In genomic region chr7:4671956-4672355, GRCm38 (mm10) we compare ENCODE assay signal across 11 mouse cellular contexts. TPM values are rescaled to one million over a fixed set of nuclear protein-coding genes. Genes with fewer than 3 reads are reported as not detected.
DNase-seq lines count a peak whose midpoint lies in the region; ATAC-seq and TF ChIP-seq lines count a peak whose summit lies in the region.
"Had no signal": no experiment of that assay in that cellular context is flagged by ENCODE, and none has a peak within 500 bp of the region (broad histone marks: within the 10 kb centered on the region; RNA-seq: fewer than 3 reads in every experiment).

No protein-coding gene starts in this region.

- peaks cover 29% of the 10 kb centered on the region for H3K36me3 ChIP-seq in heart, embryonic 15.5 days
- peaks cover 55% of the 10 kb centered on the region for H3K36me3 ChIP-seq in kidney, embryonic 14.5 days (ENCODE audit: control insufficient read depth, insufficient read depth, low read length)
- peaks cover 71% of the 10 kb centered on the region for H3K36me3 ChIP-seq in forebrain, embryonic 14.5 days (ENCODE audit: control insufficient read depth, insufficient read depth, low read length)

- TF ChIP-seq CTCF in left cerebral cortex, adult 2 months (IDR thresholded peaks at IDR 0.05) = no peak

- peak overlapping the region; percentile 74 for H3K27ac ChIP-seq in heart, embryonic 15.5 days
- no peak overlapping the region for H3K27ac ChIP-seq in kidney, embryonic 14.5 days (ENCODE audit: low read depth, low read length)
- H3K27ac ChIP-seq in left cerebral cortex, adult 2 months = no peak overlapping the region
- H3K27ac ChIP-seq in forebrain, embryonic 14.5 days (ENCODE audit: low read depth, low read length) = no peak overlapping the region

- no peak overlapping the region for H3K9ac ChIP-seq in heart, embryonic 15.5 days
- H3K9ac ChIP-seq in kidney, embryonic 14.5 days (ENCODE audit: low read depth, low read length) = no peak overlapping the region
- no peak overlapping the region for H3K9ac ChIP-seq in forebrain, embryonic 14.5 days (ENCODE audit: low read length)

- no peak overlapping the region for H3K4me2 ChIP-seq in heart, embryonic 15.5 days
- H3K4me2 ChIP-seq in kidney, embryonic 14.5 days (replicated peaks; ENCODE audit: low read depth, low read length) = no peak overlapping the region
- no peak overlapping the region for H3K4me2 ChIP-seq in forebrain, embryonic 14.5 days (ENCODE audit: low read length)

- H3K27me3 ChIP-seq in heart, embryonic 15.5 days = no peaks in the 10 kb centered on the region
- H3K27me3 ChIP-seq in kidney, embryonic 14.5 days (ENCODE audit: control insufficient read depth, insufficient read depth, low read length) = no peaks in the 10 kb centered on the region
- H3K27me3 ChIP-seq in forebrain, embryonic 14.5 days (replicated peaks; ENCODE audit: control insufficient read depth, insufficient read depth, low read length) = no peaks in the 10 kb centered on the region

- ATAC-seq in heart, embryonic 15.5 days (replicated peaks; ENCODE audit: insufficient number of reproducible peaks, insufficient read depth, low FRiP score, low read depth) = peak; percentile 74; the same call in 1 of the 2 replicates
- 0 out of 2 replicates have a peak, but pooled peaks have one; percentile 70 for ATAC-seq in kidney, embryonic 14.5 days (ENCODE audit: low FRiP score, low TSS enrichment)
- no peak for ATAC-seq in megakaryocyte-erythroid progenitor cell, adult 5-6 weeks (replicated peaks; ENCODE audit: low FRiP score, low TSS enrichment, poor library complexity, severe bottlenecking)
- ATAC-seq in forebrain, embryonic 14.5 days = no peak

- no peaks in the 10 kb centered on the region for H3K9me3 ChIP-seq in heart, embryonic 15.5 days (replicated peaks)
- no peaks in the 10 kb centered on the region for H3K9me3 ChIP-seq in kidney, embryonic 14.5 days (ENCODE audit: control insufficient read depth, low read length)
- no peaks in the 10 kb centered on the region for H3K9me3 ChIP-seq in forebrain, embryonic 14.5 days (replicated peaks; ENCODE audit: control insufficient read depth, low read length)

- DNase-seq in heart, postnatal 14 days = no peak
- peak; percentile 63 for DNase-seq in adrenal gland, adult 8-10 months
- DNase-seq in lung, postnatal 10 days = peak; percentile 32
- DNase-seq in left cerebral cortex, adult 2 months (ENCODE audit: extremely low spot score in 1 of 2, low spot score in 2 of 2) = no peak
- DNase-seq in forebrain, embryonic 14.5 days (ENCODE audit: low spot score) = no peak

- peaks cover 8% of the 10 kb centered on the region for H3K4me1 ChIP-seq in heart, embryonic 15.5 days (replicated peaks)
- no peaks in the 10 kb centered on the region for H3K4me1 ChIP-seq in kidney, embryonic 14.5 days (ENCODE audit: control insufficient read depth, insufficient read depth, low read length)
- H3K4me1 ChIP-seq in forebrain, embryonic 14.5 days (ENCODE audit: control insufficient read depth, insufficient read depth, low read length) = no peaks in the 10 kb centered on the region

- 68% methylated on average over 4 of the region's 4 CpGs for WGBS in heart, embryonic 15.5 days
- 75% methylated on average over 4 of the region's 4 CpGs for WGBS in kidney, embryonic 14.5 days
- 85% methylated on average over 4 of the region's 4 CpGs for WGBS in forebrain, embryonic 14.5 days

- intact Hi-C loops in heart, postnatal 14 days (cut with DNase I) = no loop called here
- intact Hi-C loops in left cerebral cortex, adult 2 months (cut with DNase I) = no loop called here

- H3K4me3 ChIP-seq in heart, embryonic 15.5 days = no peak overlapping the region
- H3K4me3 ChIP-seq in kidney, embryonic 14.5 days (ENCODE audit: low read length) = no peak overlapping the region
- H3K4me3 ChIP-seq in left cerebral cortex, adult 2 months = no peak overlapping the region
- no peak overlapping the region for H3K4me3 ChIP-seq in forebrain, embryonic 14.5 days (ENCODE audit: low read depth, low read length)

RNA-seq across cellular contexts. Expression of gene Hspbp1, which starts 12.9 kb away (rescaled TPM):
- 71.7 and 81.2 TPM in 2 replicates for polyA plus RNA-seq in heart, embryonic 15.5 days (2015; fragmentation: Nextera tagmentation; extraction: Ambion mirVana)
- 10 to 100 TPM; 29.2 to 33.7 TPM for total RNA-seq in heart, postnatal 14 days (2021)
- 10 to 100 TPM; 43.1 to 66.5 (median 50.5) TPM for total RNA-seq in adrenal gland, adult 8-10 months (2022)
- 113 and 140 TPM in 2 replicates for polyA plus RNA-seq in kidney, embryonic 14.5 days (2014; fragmentation: Nextera tagmentation; extraction: Ambion mirVana)
- 69.0 and 77.0 TPM in 2 replicates for total RNA-seq in megakaryocyte-erythroid progenitor cell, adult 5-6 weeks (2014; fragmentation: Nextera tagmentation)
- total RNA-seq in megakaryocyte-erythroid progenitor cell, adult 5-6 weeks (2017) = 44.9 and 47.4 TPM in 2 replicates
- total RNA-seq in left cerebral cortex, adult 2 months (2021) = 100 to 1,000 TPM in 1 of 2 experiments, 10 to 100 TPM in 1; 99.9 to 102 TPM
- 141 and 156 TPM in 2 replicates for polyA plus RNA-seq in forebrain, embryonic 14.5 days (2014; fragmentation: Nextera tagmentation; extraction: Ambion mirVana)

RNA-seq across cellular contexts. Expression of gene Ppp6r1, which starts 13.1 kb away (rescaled TPM):
- polyA plus RNA-seq in heart, embryonic 15.5 days (2015; fragmentation: Nextera tagmentation; extraction: Ambion mirVana) = 6.2 and 8.2 TPM in 2 replicates
- 10 to 100 TPM; 73.7 to 78.8 TPM for total RNA-seq in heart, postnatal 14 days (2021)
- 100 to 1,000 TPM in 1 of 4 experiments, 10 to 100 TPM in 3; 97.9 to 103 (median 98.5) TPM for total RNA-seq in adrenal gland, adult 8-10 months (2022)
- 8.3 and 10.2 TPM in 2 replicates for polyA plus RNA-seq in kidney, embryonic 14.5 days (2014; fragmentation: Nextera tagmentation; extraction: Ambion mirVana)
- total RNA-seq in megakaryocyte-erythroid progenitor cell, adult 5-6 weeks (2014; fragmentation: Nextera tagmentation) = 81.4 and 118 TPM in 2 replicates
- total RNA-seq in megakaryocyte-erythroid progenitor cell, adult 5-6 weeks (2017) = 82.5 and 90.9 TPM in 2 replicates
- total RNA-seq in left cerebral cortex, adult 2 months (2021) = 100 to 1,000 TPM; 144 to 151 TPM
- polyA plus RNA-seq in forebrain, embryonic 14.5 days (2014; fragmentation: Nextera tagmentation; extraction: Ambion mirVana) = 4.4 and 5.3 TPM in 2 replicates

RNA-seq across cellular contexts. Expression of gene Brsk1, which starts 18.4 kb away (rescaled TPM):
- 0.79 TPM in 2 replicates for polyA plus RNA-seq in heart, embryonic 15.5 days (2015; fragmentation: Nextera tagmentation; extraction: Ambion mirVana)
- 1 to 10 TPM; 1.6 to 1.8 TPM for total RNA-seq in heart, postnatal 14 days (2021)
- total RNA-seq in adrenal gland, adult 8-10 months (2022) = 1 to 10 TPM; 4.2 to 8.0 (median 7.4) TPM
- 1.9 and 3.0 TPM in 2 replicates for polyA plus RNA-seq in kidney, embryonic 14.5 days (2014; fragmentation: Nextera tagmentation; extraction: Ambion mirVana)
- total RNA-seq in megakaryocyte-erythroid progenitor cell, adult 5-6 weeks (2014; fragmentation: Nextera tagmentation) = not detected in 2 replicates
- not detected in 2 replicates for total RNA-seq in megakaryocyte-erythroid progenitor cell, adult 5-6 weeks (2017)
- 100 to 1,000 TPM; 425 to 440 TPM for total RNA-seq in left cerebral cortex, adult 2 months (2021)
- polyA plus RNA-seq in forebrain, embryonic 14.5 days (2014; fragmentation: Nextera tagmentation; extraction: Ambion mirVana) = 7.9 and 8.0 TPM in 2 replicates
- total RNA-seq: neutrophil, adult 5-6 weeks had no signal

RNA-seq across cellular contexts. Expression of gene Tmem86b, which starts 40.7 kb away (rescaled TPM):
- 1.5 and 1.6 TPM in 2 replicates for polyA plus RNA-seq in heart, embryonic 15.5 days (2015; fragmentation: Nextera tagmentation; extraction: Ambion mirVana)
- 1 to 10 TPM; 6.8 to 7.4 TPM for total RNA-seq in heart, postnatal 14 days (2021)
- total RNA-seq in adrenal gland, adult 8-10 months (2022) = 10 to 100 TPM in 2 of 4 experiments, 1 to 10 TPM in 2; 6.6 to 14.2 (median 9.5) TPM
- polyA plus RNA-seq in kidney, embryonic 14.5 days (2014; fragmentation: Nextera tagmentation; extraction: Ambion mirVana) = 1.0 and 1.4 TPM in 2 replicates
- total RNA-seq in megakaryocyte-erythroid progenitor cell, adult 5-6 weeks (2014; fragmentation: Nextera tagmentation) = 17.6 and 19.4 TPM in 2 replicates
- 7.7 and 15.6 TPM in 2 replicates for total RNA-seq in megakaryocyte-erythroid progenitor cell, adult 5-6 weeks (2017)
- 10 to 100 TPM; 15.4 to 20.8 TPM for total RNA-seq in left cerebral cortex, adult 2 months (2021)
- polyA plus RNA-seq in forebrain, embryonic 14.5 days (2014; fragmentation: Nextera tagmentation; extraction: Ambion mirVana) = 2.4 and 2.6 TPM in 2 replicates

RNA-seq across cellular contexts. Expression of gene Tmem150b, which starts 53.1 kb away (rescaled TPM):
- 0.11 TPM in 1 of 2 replicates, not detected in the other for polyA plus RNA-seq in heart, embryonic 15.5 days (2015; fragmentation: Nextera tagmentation; extraction: Ambion mirVana)
- total RNA-seq in heart, postnatal 14 days (2021) = not detected
- total RNA-seq in adrenal gland, adult 8-10 months (2022) = 1 to 10 TPM in 1 of 4 experiments, under 1 TPM in 3; 0.49 to 1.1 (median 0.73) TPM
- 0.14 TPM in 1 of 2 replicates, not detected in the other for polyA plus RNA-seq in kidney, embryonic 14.5 days (2014; fragmentation: Nextera tagmentation; extraction: Ambion mirVana)
- total RNA-seq in megakaryocyte-erythroid progenitor cell, adult 5-6 weeks (2014; fragmentation: Nextera tagmentation) = not detected in 2 replicates
- 0.33 and 1.1 TPM in 2 replicates for total RNA-seq in megakaryocyte-erythroid progenitor cell, adult 5-6 weeks (2017)
- total RNA-seq in left cerebral cortex, adult 2 months (2021) = not detected
- 0.12 TPM in 1 of 2 replicates, not detected in the other for polyA plus RNA-seq in forebrain, embryonic 14.5 days (2014; fragmentation: Nextera tagmentation; extraction: Ambion mirVana)
- total RNA-seq: gastrocnemius, adult 18-20 months; layer of hippocampus, postnatal 14 days had no signal

Comparison
In these comparisons a context has a peak if more than half of its experiments do, and no peak if none do; other contexts are left out.
1. ATAC-seq: peak in heart, embryonic 15.5 days (single experiment) and kidney, embryonic 14.5 days (single experiment); none in megakaryocyte-erythroid progenitor cell, adult 5-6 weeks (single experiment) and forebrain, embryonic 14.5 days (single experiment).
2. DNase-seq: peak in adrenal gland, adult 8-10 months (single experiment) and lung, postnatal 10 days (single experiment); none in heart, postnatal 14 days (0 of 2), left cerebral cortex, adult 2 months (0 of 2) and forebrain, embryonic 14.5 days (single experiment).
3. RNA of gene Brsk1, which starts 18.4 kb away (total RNA-seq): 425 to 440 TPM in left cerebral cortex, adult 2 months; 4.2 to 8.0 TPM in adrenal gland, adult 8-10 months, 1.6 to 1.8 TPM in heart, postnatal 14 days and not detected in megakaryocyte-erythroid progenitor cell, adult 5-6 weeks; every median in the first group is over 10 times any median in the second.